Mouse (Mus musculus): ENCODE measurements around the gene Ripor2. TPM values are rescaled to one million over a fixed set of nuclear protein-coding genes. Genes with fewer than 3 reads are reported as not detected.

Gene Ripor2
- 1 to 10 TPM; 3.7 to 3.8 TPM for total RNA-seq (2021)
- long read RNA-seq, experiment 1, partial matches to known transcripts, result 0 of 1 reads
- long read RNA-seq, experiment 1, other reads (novel, unspliced or antisense), result 1 of 1 reads
- long read RNA-seq, experiment 2, partial matches to known transcripts, result 0 of 3 reads
- long read RNA-seq, experiment 2, other reads (novel, unspliced or antisense), result 2 of 3 reads

DNA sequence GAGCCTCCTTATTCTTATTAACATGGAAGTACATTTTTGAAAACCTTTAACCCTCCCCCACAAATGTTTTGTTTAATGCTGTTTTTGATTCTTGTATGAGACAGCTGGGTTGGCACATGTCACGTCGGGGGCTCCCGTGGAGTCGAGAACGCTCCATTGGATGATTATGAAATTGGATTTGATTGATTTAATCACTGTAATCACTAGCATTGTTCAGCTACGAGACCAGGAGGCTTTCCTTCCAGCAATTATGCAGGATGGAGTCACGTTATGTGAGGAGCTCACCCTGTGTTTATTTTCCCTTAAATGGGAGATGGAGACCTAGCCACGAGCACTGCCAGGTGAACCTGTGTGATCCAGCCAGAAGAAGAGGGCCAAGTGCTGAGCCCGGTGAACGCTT lies at the start of gene Ripor2:
Gene Ripor2 (plus strand): TSS at position 357 of the 400 bp plus-strand sequence.
- no peak for DNase-seq (ENCODE audit: low spot score in 2 of 2)

DNA sequence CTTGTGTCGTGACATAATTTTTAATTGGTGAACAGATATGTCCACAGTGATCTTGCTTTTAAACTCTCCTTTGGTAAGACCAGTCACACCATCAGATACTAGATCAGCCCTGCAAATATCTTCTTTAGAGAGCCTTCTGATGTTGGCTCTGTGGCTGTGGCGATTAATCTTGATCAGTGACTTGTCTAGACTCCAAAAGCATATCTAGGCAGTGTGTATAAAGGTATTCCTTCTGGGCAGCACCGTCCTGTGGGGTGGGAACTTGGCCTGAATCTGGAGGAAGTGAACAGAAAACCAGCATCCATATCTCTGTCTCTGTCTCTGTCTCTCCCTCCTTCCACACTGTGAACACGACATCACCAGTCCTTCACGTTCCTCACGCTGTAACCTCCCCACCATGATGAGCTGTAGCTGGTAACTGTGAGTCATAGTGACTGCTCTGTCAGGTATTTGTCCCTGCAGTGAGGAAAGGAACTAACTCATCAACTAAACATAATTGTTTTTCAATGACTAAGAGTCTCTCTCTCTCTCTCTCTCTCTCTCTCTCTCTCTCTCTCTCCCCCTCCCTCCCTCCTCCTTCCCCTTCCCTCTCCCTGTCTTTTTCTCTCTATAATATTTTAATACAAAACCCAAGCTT lies 45.3 kb upstream of the Ripor2 start:
- no peak for DNase-seq (ENCODE audit: low spot score in 2 of 2)

DNA sequence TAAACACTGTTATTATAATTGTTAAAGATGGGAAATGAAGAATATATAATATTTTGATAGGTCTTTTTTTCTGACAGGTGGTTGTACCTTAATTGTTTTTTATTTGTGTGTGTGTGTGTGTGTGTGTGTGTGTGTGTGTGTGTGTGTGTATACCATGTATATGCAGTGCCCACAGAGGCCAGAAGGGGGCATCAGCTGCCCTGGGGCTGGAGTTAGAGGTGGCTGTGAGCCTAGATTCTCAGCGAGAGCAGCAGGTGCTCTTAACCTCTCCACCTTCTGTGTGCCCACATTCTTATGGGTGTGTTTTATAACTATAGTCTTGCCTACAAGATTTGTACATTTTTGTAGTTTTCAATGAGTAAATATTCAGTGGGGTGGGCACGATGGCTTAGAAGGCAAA lies 44.0 kb upstream of the Ripor2 start:
- no peak for DNase-seq (ENCODE audit: low spot score in 2 of 2)

DNA sequence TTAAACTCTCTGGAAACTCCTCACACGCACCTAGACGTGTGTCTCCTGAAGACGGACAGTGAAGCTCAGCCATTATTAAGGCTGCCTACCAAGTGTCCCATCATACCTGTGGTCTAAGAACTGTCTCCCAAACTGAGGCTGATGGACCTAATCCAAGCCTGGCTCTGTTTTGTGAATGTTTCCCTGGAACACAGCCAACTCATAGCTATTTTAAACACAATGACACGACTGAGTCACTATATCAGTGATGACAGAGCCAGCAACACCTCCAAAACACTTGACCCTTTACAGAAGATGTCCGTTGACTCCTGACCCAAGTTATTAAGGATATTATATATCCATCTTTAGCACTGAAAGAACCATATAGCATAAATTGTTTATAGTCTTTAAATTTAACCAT lies 43.0 kb upstream of the Ripor2 start:
- DNase-seq (ENCODE audit: low spot score in 2 of 2), result no peak

- no peak for DNase-seq (ENCODE audit: low spot score in 2 of 2)
Observed at GRCm38 (mm10) chr13:24545677-24546076, 36.3 kb upstream of the Ripor2 start.

DNA sequence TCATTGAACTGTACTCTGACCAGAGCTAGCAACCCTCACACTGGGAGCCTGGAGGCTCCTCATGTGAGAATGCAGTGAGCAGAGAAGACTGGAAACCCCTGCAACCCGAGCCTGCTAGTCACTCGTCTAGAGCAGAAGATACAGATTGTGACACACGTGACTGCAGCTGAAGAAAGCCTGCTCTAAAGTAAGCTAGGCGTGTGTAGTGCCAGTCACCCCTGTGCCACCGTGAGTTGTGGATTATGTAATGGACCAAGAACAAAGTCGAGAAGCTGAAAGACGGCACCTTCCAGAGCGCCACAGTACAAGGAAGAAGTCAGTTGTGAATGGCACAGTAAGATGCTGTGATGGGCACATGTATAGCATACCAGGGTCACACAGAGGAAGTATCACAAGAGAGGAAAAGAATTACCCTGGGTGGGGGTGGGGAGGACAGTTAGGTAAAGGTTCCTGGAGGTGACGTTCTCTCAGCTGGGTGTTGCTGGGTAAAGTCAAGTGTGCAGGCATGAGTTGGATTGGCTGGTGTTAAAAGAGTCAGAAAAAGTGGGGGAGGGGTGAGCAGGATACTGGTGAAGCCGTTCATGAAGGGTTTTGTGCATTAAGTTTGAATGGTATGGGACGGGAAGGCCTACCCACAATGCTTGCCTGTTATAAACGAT lies 35.1 kb upstream of the Ripor2 start:
- no peak for DNase-seq (ENCODE audit: low spot score in 2 of 2)

GRCm38 (mm10) chr13:24548911-24549310 lies 33.1 kb upstream of the Ripor2 start:
- DNase-seq (ENCODE audit: low spot score in 2 of 2), result no peak

DNA sequence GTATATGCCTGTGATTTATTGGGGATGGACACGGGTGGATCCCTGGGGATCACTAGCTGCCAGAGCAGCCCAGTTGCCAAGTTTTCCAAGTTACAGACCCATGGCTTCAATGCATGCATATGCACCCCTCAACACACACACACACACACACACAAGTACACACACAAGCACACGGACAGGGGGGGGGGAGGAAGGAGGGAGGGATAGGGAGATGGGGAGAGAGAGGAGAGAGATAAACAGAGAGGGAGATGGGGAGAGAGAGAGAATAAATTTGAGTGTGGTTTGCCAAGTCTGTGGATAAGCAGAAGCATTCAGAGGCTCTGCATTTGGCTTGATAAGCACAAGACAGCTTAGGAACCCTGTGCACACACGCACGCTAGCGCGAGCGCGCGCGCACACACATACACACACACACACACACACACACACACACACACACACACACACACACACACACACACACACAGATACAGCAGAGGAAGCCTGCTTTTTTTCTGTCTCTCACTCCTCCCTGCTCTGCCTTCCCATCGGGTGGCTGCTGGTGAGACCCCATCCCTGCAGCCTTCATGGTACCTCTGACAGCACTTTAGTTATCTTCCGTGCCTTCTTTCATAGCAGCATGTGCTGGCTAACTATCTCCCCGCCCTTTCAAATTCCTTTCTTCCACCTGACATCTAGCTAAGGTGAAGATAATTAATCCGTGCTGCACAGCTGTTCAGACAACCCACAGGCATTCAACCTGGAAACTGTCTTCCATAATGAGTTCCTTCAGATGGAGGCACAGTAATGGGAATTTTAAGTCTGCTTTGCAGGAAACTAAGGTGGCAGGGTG lies 30.7 kb upstream of the Ripor2 start:
- no peak for DNase-seq (ENCODE audit: low spot score in 2 of 2)

GRCm38 (mm10) chr13:24552039-24552438 lies 29.9 kb upstream of the Ripor2 start:
- DNase-seq (ENCODE audit: low spot score in 2 of 2), result no peak

- DNase-seq (ENCODE audit: low spot score in 2 of 2), result no peak
Observed at GRCm38 (mm10) chr13:24561391-24561790, 20.6 kb upstream of the Ripor2 start.

- DNase-seq (ENCODE audit: low spot score in 2 of 2), result no peak
Observed at GRCm38 (mm10) chr13:24564706-24565105, 17.3 kb upstream of the Ripor2 start.

GRCm38 (mm10) chr13:24565230-24565949 lies 16.6 kb upstream of the Ripor2 start:
- no peak for DNase-seq (ENCODE audit: low spot score in 2 of 2)

GRCm38 (mm10) chr13:24565950-24566320 lies 16.1 kb upstream of the Ripor2 start:
- DNase-seq (ENCODE audit: low spot score in 2 of 2), result no peak

GRCm38 (mm10) chr13:24567176-24567811 lies 14.7 kb upstream of the Ripor2 start:
- DNase-seq (ENCODE audit: low spot score in 2 of 2), result no peak

- no peak for DNase-seq (ENCODE audit: low spot score in 2 of 2)
Observed at GRCm38 (mm10) chr13:24569066-24569465, 12.9 kb upstream of the Ripor2 start.

DNA sequence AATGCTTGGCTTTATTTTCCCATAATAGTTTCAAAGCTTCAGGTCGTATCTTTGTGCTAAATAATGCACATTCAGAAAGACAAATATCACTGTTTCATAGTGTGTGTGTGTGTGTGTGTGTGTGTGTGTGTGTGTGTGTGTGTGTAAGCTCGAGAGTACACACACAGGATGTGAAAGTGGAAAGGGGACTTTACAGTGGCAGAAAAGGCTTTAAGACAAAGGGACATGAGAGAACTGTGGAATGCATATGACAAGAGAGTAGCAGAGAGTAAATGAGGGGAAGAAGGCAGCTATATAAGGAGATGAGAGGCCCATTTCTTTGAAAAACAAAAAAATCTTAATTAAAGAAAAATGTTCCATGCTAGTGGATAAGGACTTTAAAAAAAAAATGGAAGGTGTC lies 11.3 kb upstream of the Ripor2 start:
- DNase-seq (ENCODE audit: low spot score in 2 of 2), result no peak

DNA sequence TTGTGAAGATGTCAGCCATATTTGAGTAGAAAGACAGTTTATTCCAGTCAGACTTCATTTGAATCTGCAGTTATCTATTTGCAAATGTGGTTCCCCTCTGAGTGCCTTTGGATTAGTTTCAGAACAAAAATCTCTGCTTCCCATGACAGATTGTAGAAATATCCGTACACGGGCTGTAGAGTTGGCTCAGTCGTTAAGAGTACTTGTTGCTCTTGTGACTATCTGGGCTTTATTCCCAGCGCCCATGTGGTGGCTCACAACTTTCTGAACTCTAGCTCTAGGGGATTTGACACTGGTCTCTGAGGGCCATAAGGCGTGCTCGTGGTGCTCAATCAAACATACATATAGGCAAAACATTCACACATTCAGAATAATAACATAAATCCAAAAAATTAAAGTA lies 10.1 kb upstream of the Ripor2 start:
- DNase-seq (ENCODE audit: low spot score in 2 of 2), result no peak

DNA sequence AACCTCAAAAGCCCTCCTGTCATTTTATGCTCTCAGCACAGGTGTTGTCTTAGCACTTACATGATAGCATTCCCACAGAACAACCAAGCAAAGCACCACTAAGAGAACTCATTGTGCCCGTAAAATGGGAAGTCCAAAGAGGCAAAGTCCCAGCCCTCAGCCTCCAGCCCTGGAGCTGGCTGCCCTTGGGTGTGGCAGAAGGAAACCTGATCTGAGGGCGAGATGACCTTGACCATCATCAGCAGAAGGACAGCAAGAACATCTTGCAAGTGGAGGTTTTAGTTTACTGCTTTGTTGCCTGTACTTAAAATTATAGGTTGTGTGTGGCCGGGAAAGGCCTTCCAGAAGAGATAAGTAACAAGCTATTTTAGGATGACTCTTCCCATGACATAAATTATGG lies 6.9 kb upstream of the Ripor2 start:
- no peak for DNase-seq (ENCODE audit: low spot score in 2 of 2)

GRCm38 (mm10) chr13:24576338-24577119 lies 5.5 kb upstream of the Ripor2 start:
- DNase-seq (ENCODE audit: low spot score in 2 of 2), result no peak

DNA sequence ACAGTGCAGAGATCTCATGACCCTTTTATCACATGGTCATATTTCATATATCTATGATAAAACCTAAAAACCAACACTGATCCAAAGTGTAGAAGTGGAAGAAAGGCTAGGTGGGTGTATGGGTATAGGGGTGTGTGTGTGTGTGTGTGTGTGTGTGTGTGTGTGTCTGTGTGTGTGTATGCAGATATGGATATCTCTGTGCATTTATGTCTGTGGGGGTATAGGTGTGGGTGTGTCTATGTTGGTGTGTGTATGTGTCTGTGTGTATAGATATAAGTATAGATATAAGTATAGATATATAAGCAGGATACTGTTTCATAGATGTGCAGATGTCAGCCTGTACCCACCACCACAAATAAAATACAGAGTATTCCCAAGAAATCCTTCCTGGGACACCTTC lies 3.7 kb upstream of the Ripor2 start:
- DNase-seq (ENCODE audit: low spot score in 2 of 2), result no peak
